Comparison of ENCODE assay signal across 13 mouse cellular contexts in the genomic region with DNA sequence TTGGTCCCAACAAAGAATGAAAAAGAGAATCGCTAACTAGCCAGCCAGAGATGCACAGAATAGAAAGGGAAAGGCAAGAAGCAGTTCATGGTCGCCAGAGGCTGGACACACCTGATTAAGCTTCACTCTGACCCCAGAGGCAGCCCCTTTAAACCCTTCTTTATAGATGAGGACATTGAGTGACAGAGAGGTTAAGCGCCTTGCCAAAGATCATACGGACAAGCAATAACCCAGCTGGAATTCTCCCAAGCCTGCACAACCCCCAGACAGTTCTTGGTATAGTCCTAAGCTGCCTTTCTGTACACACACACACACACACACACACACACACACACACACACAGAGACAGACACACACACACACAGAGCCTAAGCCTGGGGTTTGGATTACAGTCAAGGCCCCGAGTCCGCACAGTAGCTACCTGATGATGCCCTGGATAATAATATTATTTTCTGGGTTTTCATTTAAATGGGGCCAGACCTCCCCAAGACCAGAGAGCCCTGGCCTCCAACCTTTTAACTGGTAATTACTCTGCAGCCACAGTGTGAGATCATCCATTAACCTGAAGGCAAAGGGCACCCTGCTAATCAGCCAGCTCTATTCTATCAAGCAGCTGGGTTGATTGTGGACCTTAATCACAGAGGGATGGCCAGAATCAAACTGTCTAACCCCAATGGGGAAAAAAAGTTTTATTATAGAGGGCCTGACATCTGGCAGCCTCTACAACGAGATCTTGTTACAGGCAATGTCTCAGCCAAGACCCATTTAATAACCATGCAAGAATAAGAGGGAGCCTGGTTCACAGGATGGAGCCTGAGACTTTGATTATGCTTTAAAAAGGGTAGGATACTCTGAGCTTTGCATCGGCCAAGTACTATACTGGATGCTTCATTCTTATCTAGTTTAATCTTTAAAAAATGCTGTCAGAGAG.
DNase-seq lines count a peak whose midpoint lies in the region; ATAC-seq and TF ChIP-seq lines count a peak whose summit lies in the region.
"Had no signal": no experiment of that assay in that cellular context is flagged by ENCODE, and none has a peak within 500 bp of the region (broad histone marks: within the 10 kb centered on the region; RNA-seq: fewer than 3 reads in every experiment).

No protein-coding gene starts in this region.

- H3K4me2 ChIP-seq in heart, embryonic 12.5 days: no peak overlapping the region
- no peak overlapping the region for H3K4me2 ChIP-seq in embryonic facial prominence, embryonic 11.5 days (ENCODE audit: low read depth, low read length)
- no peak overlapping the region for H3K4me2 ChIP-seq in hindbrain, embryonic 16.5 days (ENCODE audit: low read length)
- H3K4me2 ChIP-seq in limb, embryonic 14.5 days (replicated peaks; ENCODE audit: low read depth, low read length, severe bottlenecking): no peak overlapping the region
- H3K4me2 ChIP-seq: heart, embryonic 11.5 days had no signal

- intact Hi-C loops in left cerebral cortex, postnatal 14 days (cut with DNase I): no loop called here

- DNase-seq in heart, adult 11 months: peak; percentile 72
- DNase-seq in embryonic facial prominence, embryonic 11.5 days (ENCODE audit: low spot score): peak; percentile 1
- peak; percentile 21 for DNase-seq in limb, embryonic 14.5 days (ENCODE audit: low spot score)
- DNase-seq in layer of hippocampus, postnatal 14 days (ENCODE audit: low spot score in 2 of 2): no peak
- DNase-seq in spleen, postnatal 14 days (ENCODE audit: low spot score in 2 of 2): no peak
- no peak for DNase-seq in left cerebral cortex, postnatal 14 days (ENCODE audit: low spot score in 2 of 2)
- DNase-seq: cerebellum, postnatal 36 days; lung, adult 18-20 months; thymus, adult 18-20 months had no signal

- TF ChIP-seq POLR2A in limb, embryonic 14.5 days (IDR thresholded peaks at IDR 0.05; ENCODE audit: borderline replicate concordance, extremely low read depth, insufficient read depth, insufficient read length): no peak

- H3K27me3 ChIP-seq in heart, embryonic 12.5 days (replicated peaks): no peaks in the 10 kb centered on the region
- no peaks in the 10 kb centered on the region for H3K27me3 ChIP-seq in embryonic facial prominence, embryonic 11.5 days (ENCODE audit: control insufficient read depth, insufficient read depth, low read length)
- no peaks in the 10 kb centered on the region for H3K27me3 ChIP-seq in hindbrain, embryonic 16.5 days (replicated peaks; ENCODE audit: control insufficient read depth, insufficient read depth, low read length)
- H3K27me3 ChIP-seq in limb, embryonic 14.5 days (ENCODE audit: control insufficient read depth, insufficient read depth, low read length): no peaks in the 10 kb centered on the region
- H3K27me3 ChIP-seq: megakaryocyte, embryonic 14.5 days had no signal

- ATAC-seq in heart, embryonic 12.5 days (ENCODE audit: insufficient number of reproducible peaks, low FRiP score): no peak
- peak; percentile 77 for ATAC-seq in embryonic facial prominence, embryonic 11.5 days (replicated peaks; ENCODE audit: insufficient number of reproducible peaks, low FRiP score, low TSS enrichment, low read depth)
- ATAC-seq in hindbrain, embryonic 16.5 days: 0 out of 2 replicates have a peak, but pooled peaks have one; percentile 45
- peak; percentile 55 for ATAC-seq in limb, embryonic 14.5 days (ENCODE audit: low FRiP score, low read depth)

- H3K9me3 ChIP-seq in heart, embryonic 12.5 days (replicated peaks): peaks cover 5% of the 10 kb centered on the region; the same call in 1 of the 2 replicates
- no peaks in the 10 kb centered on the region for H3K9me3 ChIP-seq in embryonic facial prominence, embryonic 11.5 days (replicated peaks; ENCODE audit: control insufficient read depth, low read length)
- H3K9me3 ChIP-seq in hindbrain, embryonic 16.5 days (ENCODE audit: control insufficient read depth, low read length): no peaks in the 10 kb centered on the region
- H3K9me3 ChIP-seq in limb, embryonic 14.5 days (ENCODE audit: control insufficient read depth, low read length): no peaks in the 10 kb centered on the region

- H3K27ac ChIP-seq in heart, embryonic 12.5 days (ENCODE audit: poor library complexity, severe bottlenecking): no peak overlapping the region
- H3K27ac ChIP-seq in embryonic facial prominence, embryonic 11.5 days (replicated peaks; ENCODE audit: low read depth, low read length): no peak overlapping the region
- H3K27ac ChIP-seq in hindbrain, embryonic 16.5 days (ENCODE audit: low read depth, low read length): no peak overlapping the region
- no peak overlapping the region for H3K27ac ChIP-seq in limb, embryonic 14.5 days (replicated peaks; ENCODE audit: low read depth, low read length)

- no peaks in the 10 kb centered on the region for H3K4me1 ChIP-seq in heart, embryonic 12.5 days (replicated peaks)
- no peaks in the 10 kb centered on the region for H3K4me1 ChIP-seq in embryonic facial prominence, embryonic 11.5 days (ENCODE audit: control insufficient read depth, insufficient read depth, low read length)
- H3K4me1 ChIP-seq in hindbrain, embryonic 16.5 days (ENCODE audit: control insufficient read depth, insufficient read depth, low read depth, low read length): no peaks in the 10 kb centered on the region
- H3K4me1 ChIP-seq in limb, embryonic 14.5 days (ENCODE audit: control insufficient read depth, insufficient read depth, low read length): peaks cover 3% of the 10 kb centered on the region; the same call in 1 of the 2 replicates
- H3K4me1 ChIP-seq: megakaryocyte, embryonic 14.5 days had no signal

- H3K9ac ChIP-seq in heart, embryonic 12.5 days: no peak overlapping the region
- H3K9ac ChIP-seq in embryonic facial prominence, embryonic 11.5 days (replicated peaks; ENCODE audit: low read length): no peak overlapping the region
- H3K9ac ChIP-seq in hindbrain, embryonic 16.5 days (ENCODE audit: low read depth, low read length): no peak overlapping the region
- H3K9ac ChIP-seq in limb, embryonic 14.5 days (ENCODE audit: low read depth, low read length, severe bottlenecking): no peak overlapping the region

- whole genome bisulfite sequencing in heart, embryonic 12.5 days: 66% methylated on average over 8 of the region's 8 CpGs
- 46% methylated on average over 8 of the region's 8 CpGs for WGBS in embryonic facial prominence, embryonic 11.5 days
- WGBS in hindbrain, embryonic 16.5 days: 38% methylated on average over 8 of the region's 8 CpGs
- 31% methylated on average over 8 of the region's 8 CpGs for WGBS in limb, embryonic 14.5 days

- no peak overlapping the region for H3K4me3 ChIP-seq in heart, embryonic 12.5 days
- H3K4me3 ChIP-seq in embryonic facial prominence, embryonic 11.5 days (ENCODE audit: low read depth, low read length): no peak overlapping the region
- no peak overlapping the region for H3K4me3 ChIP-seq in hindbrain, embryonic 16.5 days (ENCODE audit: low read length)
- no peak overlapping the region for H3K4me3 ChIP-seq in limb, embryonic 14.5 days (replicated peaks; ENCODE audit: low read length)
- H3K4me3 ChIP-seq: megakaryocyte, embryonic 14.5 days had no signal

- H3K36me3 ChIP-seq in heart, embryonic 12.5 days: no peaks in the 10 kb centered on the region
- H3K36me3 ChIP-seq in embryonic facial prominence, embryonic 11.5 days (replicated peaks; ENCODE audit: control insufficient read depth, insufficient read depth, low read depth, low read length): no peaks in the 10 kb centered on the region
- H3K36me3 ChIP-seq in hindbrain, embryonic 16.5 days (ENCODE audit: control insufficient read depth, insufficient read depth, low read length): no peaks in the 10 kb centered on the region
- no peaks in the 10 kb centered on the region for H3K36me3 ChIP-seq in limb, embryonic 14.5 days (ENCODE audit: control insufficient read depth, insufficient read depth, low read length)

Comparison
In these comparisons a context has a peak if more than half of its experiments do, and no peak if none do; other contexts are left out.
1. DNase-seq: peak in heart, adult 11 months (single experiment), embryonic facial prominence, embryonic 11.5 days (single experiment) and limb, embryonic 14.5 days (single experiment); none in layer of hippocampus, postnatal 14 days (0 of 2), spleen, postnatal 14 days (0 of 2) and left cerebral cortex, postnatal 14 days (0 of 2).